In the genomic region with DNA sequence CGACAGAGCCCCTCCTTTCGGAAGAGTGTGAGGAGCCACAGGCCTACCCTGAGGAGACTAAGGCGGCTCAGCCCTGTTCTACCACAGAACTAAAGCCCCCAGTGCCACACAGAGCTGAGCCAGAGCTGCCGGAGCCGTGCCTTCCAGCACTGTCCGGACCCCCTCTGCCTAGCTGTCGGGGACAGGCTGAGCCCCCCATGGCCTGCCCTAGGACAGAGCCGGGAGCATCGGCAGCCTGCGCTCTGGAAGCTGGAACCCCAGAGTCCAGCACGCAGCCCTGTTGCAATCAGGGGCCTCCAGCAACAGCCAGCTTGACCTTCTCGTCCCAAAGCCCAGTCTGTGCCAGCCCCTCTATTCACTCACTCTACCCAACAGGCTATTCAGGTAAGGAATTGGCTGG, we compare ENCODE assay signal across 37 mouse cellular contexts. TPM values are rescaled to one million over a fixed set of nuclear protein-coding genes. Genes with fewer than 3 reads are reported as not detected.
"Had no signal": no experiment of that assay in that cellular context is flagged by ENCODE, and none has a peak within 500 bp of the region (broad histone marks: within the 10 kb centered on the region; RNA-seq: fewer than 3 reads in every experiment).

No protein-coding gene starts in this region.

- H3K4me3 ChIP-seq: embryonic facial prominence, embryonic 12.5 days; embryonic facial prominence, embryonic 13.5 days; embryonic facial prominence, embryonic 15.5 days; erythroblast, embryonic 14.5 days; forebrain, embryonic 10.5 days; forebrain, embryonic 12.5 days; forebrain, embryonic 13.5 days; forebrain, embryonic 15.5 days; gastrocnemius, adult 2 months; heart, adult 2 months had no signal

- DNase-seq: cerebellum, adult 18-20 months; cerebellum, adult 2 months; cerebellum, adult 8-10 months; cerebellum, adult 9-10 months; cerebellum, adult 9-11 months; cerebellum, postnatal 10 days; cerebellum, postnatal 14 days; cerebellum, postnatal 25 days; cerebellum, postnatal 36 days; embryo, embryonic 11 days; forebrain, postnatal 0 days; gastrocnemius, adult 2 months; gastrocnemius, postnatal 10 days; gastrocnemius, postnatal 14 days; gastrocnemius, postnatal 25 days; gastrocnemius, postnatal 36 days; heart, adult 18-20 months; heart, adult 2 months had no signal

- H3K27ac ChIP-seq: embryonic facial prominence, embryonic 12.5 days; embryonic facial prominence, embryonic 13.5 days; embryonic facial prominence, embryonic 15.5 days; forebrain, embryonic 10.5 days; forebrain, embryonic 12.5 days; forebrain, embryonic 13.5 days; forebrain, embryonic 15.5 days; gastrocnemius, adult 2 months; heart, adult 2 months had no signal

- H3K4me2 ChIP-seq: embryonic facial prominence, embryonic 12.5 days; embryonic facial prominence, embryonic 13.5 days; embryonic facial prominence, embryonic 15.5 days; forebrain, embryonic 12.5 days; forebrain, embryonic 13.5 days; forebrain, embryonic 15.5 days had no signal

- ATAC-seq: forebrain, embryonic 13.5 days; forebrain, embryonic 14.5 days; forebrain, embryonic 15.5 days; forebrain, embryonic 16.5 days; forebrain, postnatal 0 days had no signal

- H3K9ac ChIP-seq: embryonic facial prominence, embryonic 12.5 days; embryonic facial prominence, embryonic 13.5 days; embryonic facial prominence, embryonic 15.5 days; forebrain, embryonic 12.5 days; forebrain, embryonic 15.5 days; forebrain, postnatal 0 days had no signal

- H3K9me3 ChIP-seq: embryonic facial prominence, embryonic 12.5 days; embryonic facial prominence, embryonic 13.5 days; embryonic facial prominence, embryonic 15.5 days; forebrain, embryonic 10.5 days; forebrain, embryonic 12.5 days; forebrain, embryonic 13.5 days; forebrain, embryonic 15.5 days had no signal

RNA-seq across cellular contexts. Expression of gene C1ql4, which starts 5.3 kb away (rescaled TPM):
- total RNA-seq: common myeloid progenitor, adult 5-6 weeks; gastrocnemius, adult 18-20 months; gastrocnemius, adult 2 months; gastrocnemius, adult 8-10 months; gastrocnemius, postnatal 10 days; gastrocnemius, postnatal 14 days; gastrocnemius, postnatal 25 days; gastrocnemius, postnatal 36 days; gastrocnemius, postnatal 4 days; granulocyte monocyte progenitor cell, adult 5-6 weeks; heart, adult 18-20 months; heart, adult 2 months; heart, adult 8-10 months had no signal
- polyA plus RNA-seq: cortical plate, adult 2 months; erythroblast, embryonic 14.5 days; forebrain, embryonic 13.5 days; forebrain, embryonic 14.5 days; forebrain, embryonic 16.5 days; frontal cortex, adult 2 months; heart, adult 2 months had no signal

RNA-seq across cellular contexts. Expression of gene Troap, which starts 7.9 kb away (rescaled TPM):
- total RNA-seq: gastrocnemius, adult 2 months; gastrocnemius, adult 8-10 months had no signal

RNA-seq across cellular contexts. Expression of gene Dnajc22, which starts 10.6 kb away (rescaled TPM):
- total RNA-seq: common myeloid progenitor, adult 5-6 weeks; gastrocnemius, adult 2 months; gastrocnemius, postnatal 4 days; granulocyte monocyte progenitor cell, adult 5-6 weeks had no signal
- polyA plus RNA-seq: embryonic facial prominence, embryonic 14.5 days; frontal cortex, adult 2 months had no signal

RNA-seq across cellular contexts. Expression of gene Prph, which starts 27.3 kb away (rescaled TPM):
- total RNA-seq: common myeloid progenitor, adult 5-6 weeks; granulocyte monocyte progenitor cell, adult 5-6 weeks had no signal
- polyA plus RNA-seq: erythroblast, embryonic 14.5 days had no signal
